Mouse (Mus musculus) heart, adult 18-20 months (tissue): ENCODE results near the gene Chd9. TPM values are rescaled to one million over a fixed set of nuclear protein-coding genes. Genes with fewer than 3 reads are reported as not detected.

ENCODE experiments used
- DNase-seq, 2 experiments: peaks; one replicate each; pipeline ENCODE4 v3.0.0; 2021 to 2022; ENCODE audit warnings: mixed read lengths in 1 of 2
- total RNA-seq, 2 experiments: library from RNA; stranded (reverse); gene quantifications; 2 replicates each; pipeline ENCODE4 v1.2.3; 2021

Chd9 gene
- total RNA-seq, 2 experiments from 2014 or later, result 34.0 to 51.4 TPM

DNA sequence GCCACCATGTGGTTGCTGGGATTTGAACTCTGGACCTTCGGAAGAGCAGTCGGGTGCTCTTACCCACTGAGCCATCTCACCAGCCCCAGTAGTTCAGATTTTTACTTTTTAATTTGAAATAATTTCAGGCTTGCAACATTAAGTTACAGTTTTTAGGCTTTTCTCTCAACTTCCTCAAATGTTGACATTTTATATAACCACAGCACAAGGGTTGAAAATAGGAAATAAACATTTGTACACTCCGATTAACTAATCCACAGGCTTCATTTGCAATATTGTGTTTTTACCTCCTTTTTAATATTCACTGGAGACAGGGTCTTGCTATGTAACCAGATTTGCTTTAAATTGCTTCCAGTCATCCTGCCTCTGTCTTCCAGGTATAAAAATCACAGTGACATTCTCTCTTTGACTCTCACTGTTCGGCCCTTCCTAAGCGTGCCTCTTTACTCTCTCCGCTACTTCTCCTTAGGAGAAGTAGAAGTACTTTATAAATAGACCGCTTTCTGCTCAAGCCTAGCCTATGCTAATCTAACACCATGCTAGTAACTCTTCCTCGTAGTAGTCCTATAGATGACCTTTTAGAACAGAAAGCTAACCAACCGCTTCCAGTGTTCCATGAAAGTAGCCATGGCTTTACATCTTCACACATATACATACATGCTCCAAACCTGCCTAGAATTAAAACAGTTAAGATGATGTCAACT lies 137.5 kb downstream of the Chd9 start:
- DNase-seq, result peak in 1 of 2 experiments; percentile 11

DNA sequence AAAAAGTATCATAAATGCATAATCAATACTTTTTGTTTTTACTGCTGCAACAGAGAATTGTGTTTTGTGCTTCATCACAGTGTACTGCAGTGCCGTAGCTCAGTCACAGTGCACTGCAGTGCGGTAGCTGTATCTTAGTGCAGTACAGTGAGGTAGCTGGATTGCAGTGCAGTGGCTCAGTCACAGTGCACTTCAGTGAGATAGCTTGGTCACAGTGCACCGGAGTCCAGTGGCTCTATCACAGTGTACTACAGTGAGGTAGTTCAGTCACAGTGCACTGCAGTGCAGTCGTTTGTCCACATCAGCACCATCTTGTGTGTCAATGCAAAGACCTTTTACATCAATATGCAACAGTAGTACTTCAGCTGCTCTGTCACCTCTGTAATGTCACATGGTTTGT lies 140.2 kb downstream of the Chd9 start:
- no peak for DNase-seq

DNA sequence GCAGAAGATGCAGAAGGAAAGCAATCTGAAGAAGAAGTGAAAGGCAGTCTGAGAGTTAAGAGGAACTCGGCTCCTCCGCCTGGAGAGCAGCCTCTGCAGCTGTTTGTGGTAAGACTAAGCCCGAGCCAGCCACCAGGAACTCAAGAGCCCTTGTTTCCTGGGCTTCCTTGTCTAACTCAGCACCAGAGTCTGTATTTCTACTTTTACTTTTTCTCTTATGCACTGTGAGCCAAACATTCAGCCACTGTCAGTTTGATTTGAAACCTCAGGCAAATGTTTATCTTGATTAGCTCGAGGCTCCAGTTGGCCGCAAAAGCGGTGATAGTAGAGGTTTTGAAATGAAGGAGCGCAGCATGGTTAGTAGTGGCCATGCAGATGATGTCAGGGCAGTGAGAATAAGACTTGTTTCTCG lies 148.8 kb downstream of the Chd9 start:
- DNase-seq, result peak; percentile 34 to 63

DNA sequence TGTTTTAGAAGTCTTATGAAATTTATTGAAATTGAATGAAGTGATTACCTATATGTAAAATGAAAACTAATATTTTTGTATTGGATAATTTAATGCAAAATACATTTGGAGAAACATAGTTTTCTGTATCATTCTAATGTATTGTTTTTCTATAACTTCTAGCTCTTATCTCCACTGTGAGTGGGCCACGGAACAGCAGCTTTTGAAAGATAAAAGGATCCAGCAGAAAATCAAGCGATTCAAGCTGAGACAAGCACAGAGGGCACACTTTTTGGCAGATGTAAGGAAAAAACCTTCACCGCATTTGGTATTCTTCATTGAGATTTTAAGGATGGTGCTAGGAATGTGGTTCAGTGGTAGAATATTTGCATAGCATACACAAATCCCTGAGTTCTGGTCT lies 150.6 kb downstream of the Chd9 start:
- no peak for DNase-seq

DNA sequence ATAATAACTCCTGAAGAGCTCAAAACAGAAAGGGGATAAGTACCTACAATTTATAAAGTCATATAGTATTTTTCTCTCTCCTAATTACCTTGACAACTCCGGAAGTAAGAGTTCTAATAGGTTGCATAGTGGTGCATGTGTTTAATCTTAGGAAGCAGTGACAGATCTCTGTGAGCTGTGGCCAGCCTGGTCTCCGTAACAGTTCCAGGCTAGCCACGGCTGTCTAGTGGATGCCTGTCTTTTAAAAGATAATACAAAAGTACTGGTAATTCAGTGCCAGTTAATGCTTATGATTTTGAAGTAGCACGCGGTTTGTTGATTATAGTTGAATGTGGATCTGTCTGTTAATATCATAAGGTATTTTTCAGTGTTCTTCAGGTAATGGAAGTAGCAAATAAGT lies 151.1 kb downstream of the Chd9 start:
- no peak for DNase-seq

DNA sequence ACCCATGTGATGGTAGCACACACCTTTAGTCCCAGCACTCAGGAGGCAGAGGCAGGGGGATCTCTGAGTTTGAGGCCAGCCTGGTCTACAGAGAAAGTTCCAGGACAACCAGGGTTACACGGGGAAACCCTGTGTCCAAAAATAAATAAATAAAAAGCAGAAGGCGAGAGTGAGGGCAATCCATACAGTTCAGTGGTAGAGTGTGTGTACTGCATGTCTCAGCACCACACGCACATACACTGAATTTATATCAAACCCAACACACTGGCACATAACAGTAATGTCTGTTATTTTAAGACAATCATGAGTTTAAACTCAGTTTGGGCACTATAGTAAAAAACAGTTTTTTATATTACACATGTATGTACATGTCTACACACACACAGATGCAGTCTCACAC lies 153.9 kb downstream of the Chd9 start:
- DNase-seq, result no peak

DNA sequence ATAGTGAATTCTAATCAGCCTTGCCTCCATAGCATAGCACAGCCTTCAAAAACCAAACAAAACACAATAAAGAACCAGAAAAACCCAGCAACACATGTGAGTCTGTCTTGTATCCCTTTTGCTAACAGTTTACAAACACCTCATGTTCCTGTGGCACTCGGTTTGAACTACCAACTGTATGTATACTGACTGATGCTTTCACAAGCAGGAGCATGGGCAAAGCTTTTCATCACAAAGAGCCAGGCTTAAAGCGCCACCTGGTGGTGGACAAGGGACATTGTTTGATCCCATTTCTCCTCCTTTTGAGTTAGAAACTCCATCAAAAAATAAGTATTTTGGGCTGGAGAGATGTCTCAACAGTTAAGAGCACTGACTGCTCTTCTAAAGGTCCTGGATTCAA lies 191.6 kb downstream of the Chd9 start:
- DNase-seq, result peak; percentile 58 to 79

DNA sequence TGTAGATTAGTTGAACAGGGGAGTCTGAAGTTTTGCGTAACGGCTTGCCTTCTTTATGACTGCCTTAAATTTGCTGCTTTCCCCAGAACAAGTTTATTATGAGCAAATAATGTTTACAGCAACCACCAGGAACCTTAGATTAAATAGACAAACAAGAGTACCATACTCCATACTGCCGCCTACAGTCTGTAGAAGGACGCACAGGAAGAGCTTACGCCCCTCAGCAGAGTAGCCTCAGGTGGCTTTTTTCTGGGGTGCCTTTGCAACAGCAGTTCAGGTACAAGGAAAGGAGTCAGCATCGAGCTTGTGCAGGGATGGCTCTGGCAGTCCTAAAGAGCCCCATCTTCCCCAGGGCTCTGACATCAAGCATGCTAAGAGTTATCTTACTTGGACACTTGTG lies 206.3 kb downstream of the Chd9 start:
- no peak for DNase-seq

DNA sequence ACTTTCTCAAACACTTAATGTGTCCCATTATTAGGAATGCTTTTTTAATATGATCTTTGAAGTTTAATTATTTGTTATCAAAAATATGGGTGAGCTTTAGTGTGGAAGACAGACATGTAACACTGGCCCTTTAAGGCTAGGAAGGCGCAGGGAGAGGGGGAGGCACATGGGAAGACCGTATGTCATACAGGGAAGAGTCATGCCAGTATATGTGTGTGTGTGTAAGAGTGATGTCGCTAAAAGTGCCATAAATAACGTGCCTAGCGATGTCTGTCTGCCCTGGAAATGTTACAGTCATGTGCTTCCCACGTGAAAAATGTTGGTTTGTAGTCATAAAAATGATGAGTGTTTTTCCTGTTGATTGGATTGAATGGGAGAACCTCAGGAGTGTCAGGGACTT lies 208.8 kb downstream of the Chd9 start:
- no peak for DNase-seq

DNA sequence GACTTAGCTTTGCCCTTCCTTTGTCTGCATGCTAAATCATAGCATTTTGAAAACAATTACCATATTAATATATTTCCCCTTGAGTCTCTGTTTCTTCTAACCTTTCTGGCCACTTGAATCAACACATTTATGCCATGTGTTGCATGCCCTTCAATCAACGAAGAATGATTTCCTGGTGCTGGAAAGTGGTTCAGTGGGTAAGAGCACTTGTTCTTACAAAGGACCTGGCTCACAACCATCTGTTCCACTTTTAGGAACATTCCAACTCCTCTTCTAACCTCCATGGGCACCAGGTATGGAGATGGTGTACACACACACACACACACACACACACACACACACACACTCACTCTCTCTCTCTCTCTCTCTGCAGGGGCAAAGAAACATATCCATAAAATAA lies 210.5 kb downstream of the Chd9 start:
- DNase-seq, result no peak

DNA sequence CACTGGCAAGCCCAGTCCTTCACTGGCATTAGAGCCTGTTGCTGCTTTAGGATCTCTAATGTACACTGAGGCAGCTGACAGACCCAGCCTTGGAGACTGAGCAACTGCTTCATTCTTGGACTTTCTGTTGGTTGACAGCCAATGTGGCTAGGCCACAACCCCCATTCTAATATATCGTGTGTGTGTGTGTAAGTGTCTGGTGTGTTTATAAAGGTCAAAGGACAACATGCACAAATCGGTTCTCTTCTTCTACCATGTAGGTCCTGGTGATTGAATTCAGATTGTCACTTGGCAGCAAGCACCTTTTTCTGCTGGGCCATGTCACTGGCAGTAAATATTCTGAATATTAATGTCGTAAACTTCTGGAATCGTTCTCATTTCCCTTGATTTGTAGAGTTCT lies 218.2 kb downstream of the Chd9 start:
- DNase-seq, result no peak

DNA sequence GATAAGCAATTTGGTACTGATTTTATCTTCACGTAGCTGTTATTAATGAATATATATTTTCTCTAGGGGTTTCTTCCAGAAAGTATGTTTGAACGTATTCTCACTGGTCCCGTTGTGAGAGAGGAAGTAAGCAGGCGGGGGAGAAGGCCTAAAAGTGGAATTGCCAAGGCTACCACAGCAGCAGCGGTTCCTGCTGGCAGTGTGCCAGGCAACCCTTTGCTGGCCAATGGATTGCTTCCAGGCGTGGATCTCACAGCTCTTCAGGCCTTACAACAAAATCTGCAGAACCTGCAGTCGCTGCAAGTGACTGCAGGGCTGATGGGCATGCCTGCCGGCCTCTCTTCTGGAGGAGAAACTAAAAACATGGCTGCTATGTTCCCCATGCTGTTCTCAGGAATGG lies 222.9 kb downstream of the Chd9 start:
- DNase-seq, result peak; percentile 77 to 78

DNA sequence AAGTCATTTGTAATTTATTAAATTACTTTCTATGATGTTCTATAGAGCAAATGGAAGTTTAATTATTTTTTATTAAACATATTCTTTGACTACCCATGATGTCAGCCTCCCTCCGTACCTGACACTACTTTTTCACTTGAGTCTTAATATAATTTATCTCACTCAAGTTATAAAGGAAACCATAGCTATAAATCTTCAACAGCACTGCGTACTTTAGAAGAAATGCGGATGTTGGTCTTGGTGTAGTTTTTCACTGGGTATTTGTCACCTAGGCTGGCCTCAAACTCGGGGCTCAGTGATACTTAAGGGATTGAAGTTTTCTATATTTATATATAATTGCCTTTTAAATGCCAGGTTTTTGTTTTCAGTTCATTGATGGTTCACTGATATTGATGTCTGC lies 226.3 kb downstream of the Chd9 start:
- no peak for DNase-seq

DNA sequence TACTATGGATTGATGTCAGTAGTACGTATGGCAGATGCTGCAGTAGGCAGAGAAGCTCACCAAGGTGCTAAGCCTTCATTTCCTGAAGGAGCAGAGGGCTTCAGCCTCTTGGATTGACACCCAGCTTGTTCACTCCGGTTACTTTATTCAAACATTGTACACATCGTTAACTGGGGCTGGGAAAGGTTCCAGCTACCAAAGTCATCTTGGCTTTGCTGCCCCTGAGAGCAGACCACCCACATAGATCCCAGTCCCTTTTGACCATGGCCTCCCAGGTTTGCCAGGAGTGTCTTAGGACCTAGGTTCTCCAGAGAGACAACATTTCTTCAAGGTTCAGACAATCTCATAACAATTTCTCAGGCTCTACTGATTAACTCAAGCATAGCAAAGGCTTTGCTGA lies 228.7 kb downstream of the Chd9 start:
- DNase-seq, result no peak

DNA sequence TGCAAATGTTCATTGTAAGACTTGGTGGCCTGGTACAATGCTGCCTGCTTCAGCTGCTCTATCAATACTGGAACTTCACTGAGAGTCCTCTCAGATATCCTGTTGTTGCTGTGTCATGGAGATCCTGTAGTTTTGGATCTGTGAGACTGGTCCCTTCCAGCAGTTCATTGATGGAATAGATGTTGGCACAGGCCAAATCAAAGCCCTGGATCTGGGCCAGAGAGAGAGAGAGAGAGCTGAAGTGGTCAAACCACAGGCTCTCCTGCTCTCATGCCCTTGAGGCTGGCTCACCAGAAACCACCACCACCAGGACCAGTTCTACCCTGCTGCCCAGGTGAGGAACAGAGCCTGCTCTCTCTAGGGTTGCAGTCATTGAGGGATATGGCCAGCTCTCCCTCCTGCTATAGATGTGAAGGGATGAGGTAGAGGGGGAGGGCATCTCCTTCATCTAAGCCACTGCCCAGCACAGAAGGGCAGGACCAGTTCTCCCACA lies 231.0 kb downstream of the Chd9 start:
- no peak for DNase-seq

DNA sequence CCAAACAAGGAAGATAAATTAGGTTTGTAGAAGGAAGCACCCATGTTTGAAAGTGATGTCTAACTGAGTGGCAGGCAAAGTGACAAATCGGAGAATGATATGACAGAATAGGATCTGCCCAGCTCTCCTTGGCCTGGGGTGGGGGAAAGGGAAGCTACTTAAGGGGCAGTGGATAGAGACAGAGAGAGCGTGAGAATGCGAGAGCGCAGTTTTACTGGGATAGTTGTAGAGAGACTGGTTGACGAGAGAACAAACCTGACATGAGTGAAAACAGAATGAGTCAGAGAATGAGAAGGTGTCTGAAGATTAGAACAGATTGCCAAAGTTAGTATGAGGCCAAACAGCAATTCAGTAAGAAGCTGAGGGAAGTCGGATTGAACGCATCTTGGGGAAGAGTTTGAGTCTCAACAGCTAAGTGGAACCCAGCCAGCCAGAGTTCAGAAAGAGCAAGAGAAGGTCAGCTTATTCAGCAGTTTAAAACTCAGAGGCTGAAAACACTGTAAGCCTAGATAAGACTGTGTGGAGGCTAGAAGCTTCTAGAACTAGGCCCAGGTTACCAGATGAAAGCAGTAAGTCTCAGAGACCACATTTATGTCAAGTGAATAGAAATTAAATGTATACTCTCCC lies 231.8 kb downstream of the Chd9 start:
- no peak for DNase-seq

DNA sequence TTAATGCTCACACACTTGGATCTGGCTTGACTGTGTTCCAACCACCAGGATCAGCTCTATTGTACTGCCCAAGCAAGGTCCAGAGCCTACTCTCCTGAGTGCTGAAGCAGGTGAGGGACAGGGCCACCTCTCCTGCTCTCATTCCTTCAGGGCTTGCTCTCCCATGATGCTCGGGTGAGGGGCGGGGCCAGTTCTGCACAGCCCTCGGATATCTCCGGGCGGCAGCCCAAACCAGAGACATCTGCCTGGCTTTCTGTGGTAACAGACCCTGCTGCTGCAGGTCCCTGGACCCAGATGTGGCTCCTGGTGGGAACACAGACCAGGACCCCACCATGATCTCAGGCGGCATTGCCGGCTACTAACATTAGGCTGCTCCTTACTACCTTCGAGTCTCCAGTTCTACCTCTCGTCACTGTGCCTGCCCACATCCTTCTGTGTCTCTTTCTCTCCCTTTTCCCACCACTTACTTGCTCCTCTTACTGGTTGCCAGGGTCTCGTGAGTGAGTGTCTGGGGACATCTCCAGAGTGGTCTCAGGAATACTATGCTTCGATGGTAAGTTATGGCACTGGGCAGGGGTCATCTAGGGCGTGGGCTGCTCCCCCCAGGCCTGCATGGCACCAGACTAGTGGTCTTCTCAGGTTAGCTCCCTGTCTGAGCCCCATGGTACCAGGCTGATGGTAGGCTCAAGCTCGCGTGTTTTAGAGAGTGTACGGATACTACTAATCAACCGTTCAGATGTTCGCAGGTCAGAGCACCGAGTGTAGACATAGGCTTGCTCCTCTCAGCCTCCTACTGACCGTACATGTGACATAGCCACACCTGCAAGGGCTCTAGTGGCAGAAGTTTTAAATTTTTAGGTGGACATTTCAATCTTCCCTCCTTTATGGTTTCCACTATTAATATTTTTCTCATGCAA lies 232.7 kb downstream of the Chd9 start:
- DNase-seq, result peak in 1 of 2 experiments; percentile 20

DNA sequence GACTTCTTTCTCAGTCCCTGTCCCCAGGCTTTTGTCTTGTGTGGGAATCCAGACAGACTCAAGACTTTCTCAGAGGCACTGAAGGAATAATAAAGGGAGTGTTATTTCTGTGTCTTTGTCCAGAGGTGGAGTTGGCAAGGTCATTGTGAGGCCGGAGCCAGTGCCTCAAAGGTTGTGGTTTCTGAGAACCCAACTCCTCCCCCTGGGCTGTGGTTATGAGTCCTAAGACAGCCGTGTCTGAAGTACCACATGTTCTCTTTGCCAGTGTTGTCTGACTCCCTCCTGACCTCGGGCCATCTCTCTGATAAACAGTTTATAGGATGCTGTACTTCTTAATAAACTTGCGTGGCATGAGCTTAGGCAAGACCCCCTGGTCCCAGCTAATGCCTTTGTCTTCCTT lies 237.0 kb downstream of the Chd9 start:
- DNase-seq, result no peak

DNA sequence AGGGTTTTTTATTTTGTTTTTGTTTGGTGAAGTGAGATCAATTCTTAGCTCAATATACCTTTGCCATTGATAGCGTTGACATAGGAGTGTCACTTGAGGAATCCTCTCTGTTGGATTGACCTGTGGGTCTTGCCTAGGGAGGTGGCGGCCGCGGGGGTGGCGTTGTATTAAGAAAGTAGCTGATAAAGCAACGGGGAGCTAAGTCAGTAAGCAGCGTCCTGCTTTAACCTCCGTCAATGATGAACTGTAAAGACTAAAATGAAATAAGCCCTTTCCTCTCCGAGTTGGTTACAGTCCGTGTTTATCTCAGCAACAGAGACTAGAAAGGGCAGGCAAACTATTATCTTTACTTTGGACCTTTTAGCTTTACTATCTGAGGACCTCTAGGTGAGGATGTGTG lies 241.3 kb downstream of the Chd9 start:
- peak in 1 of 2 experiments; percentile 52 for DNase-seq

DNA sequence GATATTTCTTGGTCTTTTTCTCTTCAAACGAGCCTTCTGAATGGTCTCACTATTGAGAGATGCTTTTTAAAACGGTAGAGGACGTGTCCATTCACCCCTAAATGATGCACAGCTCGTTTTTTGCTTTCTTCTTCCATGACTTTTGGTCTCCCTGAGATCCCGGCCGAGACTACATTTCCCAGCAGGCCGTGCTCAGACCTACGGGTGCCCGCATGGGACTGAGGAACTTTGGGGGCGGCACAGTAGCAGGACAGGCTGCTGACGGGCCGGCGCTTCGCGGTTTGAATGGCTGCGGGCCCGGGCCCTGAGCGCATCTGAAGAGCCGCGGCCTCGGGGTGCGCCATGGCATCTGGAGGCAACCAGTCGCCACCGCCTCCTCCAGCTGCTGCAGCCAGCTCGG lies 241.7 kb downstream of the Chd9 start, which contains the start of gene Rbl2:
Gene Rbl2, plus strand, starts transcription at position 224 of the 400 bp plus-strand sequence.
- peak; percentile 98 to 99 for DNase-seq

DNA sequence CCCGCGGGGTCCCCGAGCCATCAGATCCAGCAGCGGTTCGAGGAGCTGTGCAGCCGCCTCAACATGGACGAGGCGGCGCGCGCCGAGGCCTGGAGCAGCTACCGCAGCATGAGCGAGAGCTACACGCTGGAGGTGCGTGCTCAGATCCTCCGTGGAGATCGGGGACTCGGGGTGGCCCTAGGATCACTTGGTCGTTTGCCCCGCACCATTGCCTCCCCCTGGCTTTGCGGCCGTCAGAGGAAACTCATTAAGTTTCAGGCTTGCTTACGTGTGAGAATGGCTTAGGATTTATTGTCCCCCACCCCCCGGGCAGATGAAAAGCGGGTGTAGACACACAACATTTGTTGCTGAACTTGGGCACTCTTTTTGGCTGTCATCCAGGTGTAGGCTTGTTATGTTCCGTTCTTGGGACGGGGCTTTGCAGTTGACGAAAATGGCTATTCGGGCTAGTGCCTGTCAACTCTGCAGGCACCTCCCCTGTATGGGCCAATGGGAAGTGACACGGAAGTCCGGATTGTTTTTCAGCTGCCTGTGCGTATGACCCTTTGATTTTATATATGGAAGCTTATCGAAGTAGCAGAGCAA lies 242.2 kb downstream of the Chd9 start:
- DNase-seq, result peak; percentile 90 to 93

DNA sequence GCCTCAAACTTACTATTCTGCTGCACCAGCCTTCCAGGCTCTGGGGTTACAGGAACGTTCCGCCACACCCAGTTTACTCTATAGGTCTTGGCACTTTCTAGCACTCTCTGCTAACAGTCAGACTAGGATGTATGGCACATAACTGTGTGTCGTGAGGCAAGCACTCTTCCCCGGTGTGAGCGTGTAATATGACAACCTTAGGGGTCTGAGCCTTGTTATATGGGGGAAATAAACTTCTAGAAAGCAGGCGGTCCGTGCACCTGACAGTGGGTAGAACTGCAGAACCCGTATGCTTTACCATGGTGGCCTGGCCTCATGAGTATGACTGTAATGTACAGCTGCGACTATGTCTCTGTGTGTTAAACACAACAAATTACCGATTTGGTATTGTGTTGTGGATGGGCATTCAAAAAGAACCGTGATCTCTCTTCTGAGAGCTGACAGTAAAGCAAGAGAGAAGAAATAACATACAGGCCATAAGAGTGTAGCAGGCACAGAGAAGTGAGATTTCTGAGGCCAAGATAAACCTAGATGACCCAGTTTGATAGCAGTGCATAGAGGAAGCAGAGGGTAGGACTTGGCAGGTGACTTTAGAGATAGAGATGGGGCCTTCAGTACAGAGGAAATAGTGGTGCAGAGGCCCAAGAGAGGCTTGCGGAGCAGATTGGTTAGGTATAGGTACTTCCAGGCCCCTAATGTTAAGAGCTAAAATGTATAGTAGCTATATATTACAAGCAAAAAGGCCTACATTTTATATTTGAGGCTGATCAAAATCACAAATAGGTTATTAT lies 249.1 kb downstream of the Chd9 start:
- no peak for DNase-seq
